Mouse (Mus musculus): ENCODE measurements at regions not wholly inside any gene's neighbourhood (a gene's known extent, or its start where the extent isn't known, plus 50 kb on each side); places are given as distances from the start of the nearest gene placed in this dataset.
A peak's percentile ranks its signal among the peaks of the same experiment; 100 is the strongest.

GRCm38 (mm10) chr6:70714239-70714638 lies 77.8 kb downstream of the Rpia start:
- ATAC-seq (ENCODE audit: insufficient number of reproducible peaks, low FRiP score, low TSS enrichment) = peak; percentile 22; the same call in 1 of the 2 replicates

GRCm38 (mm10) chr6:70713665-70714064 lies 78.4 kb downstream of the Rpia start:
- ATAC-seq (ENCODE audit: insufficient number of reproducible peaks, low FRiP score, low TSS enrichment) = no peak

GRCm38 (mm10) chr6:70713118-70713517 lies 78.9 kb downstream of the Rpia start:
- ATAC-seq (ENCODE audit: insufficient number of reproducible peaks, low FRiP score, low TSS enrichment) = no peak

- ATAC-seq (ENCODE audit: insufficient number of reproducible peaks, low FRiP score, low TSS enrichment) = peak; percentile 82
These were observed 82.5 kb downstream of the Rpia start for GRCm38 (mm10) chr6:70709338-70710055.

GRCm38 (mm10) chr6:70695596-70695995 lies 96.4 kb downstream of the Rpia start:
- ATAC-seq (ENCODE audit: insufficient number of reproducible peaks, low FRiP score, low TSS enrichment) = no peak

All from cerebellum, adult (tissue).